Mouse (Mus musculus) embryonic facial prominence, embryonic 11.5 days (tissue): Measurements from ENCODE around the gene Ptpn13. TPM values are rescaled to one million over a fixed set of nuclear protein-coding genes. Genes with fewer than 3 reads are reported as not detected.

ENCODE experiments used
- ATAC-seq: fragments of 200-750 bp; cut with Nextera tagmentation; replicated peaks from 2 replicates; pipeline ENCODE4 v1.8.0; 2017; ENCODE audit warnings: low read depth; ENCODE audit not compliant: insufficient number of reproducible peaks, low FRiP score, low TSS enrichment
- DNase-seq: peaks from one replicate; pipeline ENCODE4 v3.0.0-alpha.2; 2015; ENCODE audit warnings: low spot score
- H3K27ac ChIP-seq: fragments of 300-500 bp; sonication (generic); replicated peaks from 2 replicates; pipeline ENCODE4 v1.5.1; 2014; ENCODE audit warnings: mild to moderate bottlenecking, low read depth, low read length, control low read depth
- H3K27me3 ChIP-seq: fragments of 300-500 bp; sonication (generic); 2 replicates; pipeline ENCODE4 v1.6.1; 2014; ENCODE audit warnings: mild to moderate bottlenecking, low read length, moderate library complexity, mixed read lengths; ENCODE audit not compliant: control insufficient read depth, insufficient read depth
- H3K36me3 ChIP-seq: fragments of 300-500 bp; sonication (generic); replicated peaks from 2 replicates; pipeline ENCODE4 v1.6.1; 2014; ENCODE audit warnings: low read depth, mild to moderate bottlenecking, low read length, moderate library complexity, mixed read lengths; ENCODE audit not compliant: control insufficient read depth, insufficient read depth
- H3K4me1 ChIP-seq: fragments of 300-500 bp; sonication (generic); 2 replicates; pipeline ENCODE4 v1.6.1; 2014; ENCODE audit warnings: low read length, mixed read lengths; ENCODE audit not compliant: control insufficient read depth, insufficient read depth
- H3K4me2 ChIP-seq: fragments of 300-500 bp; sonication (generic); 2 replicates; pipeline ENCODE4 v1.6.1; 2014; ENCODE audit warnings: low read depth, mild to moderate bottlenecking, control low read depth, low read length, moderate library complexity
- H3K4me3 ChIP-seq: fragments of 300-500 bp; sonication (generic); 2 replicates; pipeline ENCODE4 v1.5.1; 2014; ENCODE audit warnings: low read depth, low read length, control low read depth
- H3K9ac ChIP-seq: fragments of 300-500 bp; sonication (generic); replicated peaks from 2 replicates; pipeline ENCODE4 v1.6.1; 2014; ENCODE audit warnings: mild to moderate bottlenecking, control low read depth, low read length
- H3K9me3 ChIP-seq: fragments of 300-500 bp; sonication (generic); replicated peaks from 2 replicates; pipeline ENCODE4 v1.6.1; 2016; ENCODE audit warnings: mild to moderate bottlenecking, low read length, inconsistent platforms, mixed read lengths; ENCODE audit not compliant: control insufficient read depth
- WGBS: fragments of 180-500 bp; shearing (Covaris S2); extraction: QIAGEN DNeasy Blood & Tissue Kit; methylation state at CpG from one replicate; pipeline ENCODE4 v1.1.7; 2014; 5-methylcytosine and 5-hydroxymethylcytosine counted together
- polyA plus RNA-seq: library from polyadenylated mRNA; unstranded; fragments of >200 nt; fragmentation: Nextera tagmentation; extraction: Ambion mirVana; gene quantifications from 2 replicates; pipeline ENCODE4 v1.2.1, GENCODE M21; 2014

Gene Ptpn13
- polyA plus RNA-seq, result 14.5 and 15.3 TPM in 2 replicates

GRCm38 (mm10) chr5:103424678-103425319 lies at the start of gene Ptpn13:
Gene Ptpn13 (plus strand): TSS chr5:103425192.
- under 1% methylated on average over 44 of the region's 55 CpGs for WGBS
- no peaks in the 10 kb centered on the region for H3K4me1 ChIP-seq
- DNase-seq (peak; percentile 95), ATAC-seq (peak; percentile 98)
- H3K27me3 ChIP-seq, result no peaks in the 10 kb centered on the region
- peak within 1 kb of the TSS; percentile 80 for H3K4me3 ChIP-seq
- H3K4me2 ChIP-seq, result peak within 1 kb of the TSS; percentile 86
- H3K27ac ChIP-seq, result peak within 1 kb of the TSS; percentile 75
- H3K36me3 ChIP-seq, result no peaks in the 10 kb centered on the region
- H3K9ac ChIP-seq, result peak within 1 kb of the TSS; percentile 80
- H3K9me3 ChIP-seq, result no peaks in the 10 kb centered on the region

- ATAC-seq (no peak), DNase-seq (no peak)
- H3K4me1 ChIP-seq, result peaks cover 2% of the 10 kb centered on the region; the same call in 1 of the 2 replicates
- no peaks in the 10 kb centered on the region for H3K27me3 ChIP-seq
- H3K9me3 ChIP-seq, result no peaks in the 10 kb centered on the region
- WGBS, result 90% methylated on average over 9 of the region's 9 CpGs
- no peak overlapping the region for H3K9ac ChIP-seq
- no peak overlapping the region for H3K27ac ChIP-seq
- H3K4me2 ChIP-seq, result no peak overlapping the region
- no peak overlapping the region for H3K4me3 ChIP-seq
- no peaks in the 10 kb centered on the region for H3K36me3 ChIP-seq
Measured at GRCm38 (mm10) chr5:103375226-103375625, 49.8 kb upstream of the Ptpn13 start.

DNA sequence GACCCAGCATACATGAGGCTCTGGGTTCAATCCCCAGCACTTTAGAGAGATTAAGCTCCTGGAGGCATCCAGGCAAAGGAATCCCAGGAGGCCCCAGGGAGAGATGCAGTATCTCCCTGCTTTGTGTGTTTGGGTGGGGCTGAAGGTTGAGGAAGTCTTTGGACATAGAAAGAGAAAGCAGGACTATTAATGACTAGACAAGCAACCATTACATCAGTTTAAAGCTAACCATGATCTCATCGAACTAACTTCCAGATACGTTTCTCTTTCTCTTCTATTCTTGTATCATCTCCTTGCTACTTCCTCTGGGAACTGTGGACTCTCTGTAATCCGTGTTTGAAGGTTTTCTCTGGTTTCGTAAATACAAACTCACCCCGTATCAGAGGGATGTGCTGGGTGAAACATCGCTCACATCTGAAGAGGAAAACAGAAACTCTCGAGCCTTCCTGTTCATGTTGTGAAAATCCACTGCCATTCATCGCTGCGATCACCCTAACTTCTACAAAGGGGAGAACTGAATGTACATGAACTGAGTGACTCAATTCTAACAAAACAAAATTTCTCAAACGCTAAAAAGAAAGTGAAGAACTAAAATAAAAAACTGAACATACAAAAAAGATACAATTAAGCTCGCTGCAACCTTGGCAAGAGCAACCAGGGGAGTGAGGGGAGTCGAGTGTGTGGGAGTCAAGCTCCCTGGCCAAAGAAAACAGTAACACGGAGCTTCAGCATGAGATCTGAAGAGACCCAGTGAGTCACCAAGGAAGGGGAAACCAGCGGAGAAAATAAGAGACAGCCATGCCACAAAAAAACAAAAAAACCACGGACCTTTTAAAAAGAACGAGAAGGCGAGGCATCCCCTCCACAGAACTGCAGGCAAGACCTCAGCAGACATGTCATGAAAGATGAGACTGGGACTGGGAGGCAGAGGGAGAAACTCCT lies 48.4 kb upstream of the Ptpn13 start:
- no peak overlapping the region for H3K4me3 ChIP-seq
- H3K27ac ChIP-seq, result no peak overlapping the region
- no peaks in the 10 kb centered on the region for H3K27me3 ChIP-seq

DNA sequence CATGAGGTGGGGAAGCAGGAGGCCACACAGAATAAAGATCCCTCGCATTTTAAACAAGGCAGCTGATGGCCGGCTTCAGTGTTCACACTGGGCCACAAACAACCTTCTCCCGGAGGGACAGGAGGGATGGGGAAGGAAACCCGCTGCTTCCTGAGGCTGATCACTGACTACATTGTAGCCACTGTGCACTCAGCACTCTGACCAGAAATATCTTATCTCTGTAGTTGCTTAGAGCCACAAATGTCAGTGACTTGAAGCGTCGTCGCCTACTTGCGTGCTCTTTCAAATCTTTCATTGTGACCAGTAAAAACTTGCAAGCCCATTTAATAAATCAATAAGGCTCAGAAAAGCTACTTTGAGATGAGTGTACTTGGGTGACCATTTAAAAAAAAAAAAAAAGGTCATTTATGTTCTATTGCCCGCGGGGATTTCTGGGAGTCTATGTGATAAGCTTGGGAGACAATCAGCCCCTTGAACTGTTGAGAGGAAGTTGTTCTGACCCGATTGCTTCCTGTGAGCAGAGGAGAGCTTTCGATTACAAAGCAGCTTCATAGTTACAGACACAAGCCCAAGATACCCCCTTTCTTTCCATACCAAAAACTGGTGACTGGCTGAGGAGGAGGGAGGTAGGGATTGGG lies 47.4 kb upstream of the Ptpn13 start:
- ATAC-seq (no peak), DNase-seq (no peak)
- WGBS, result 31% methylated on average over 12 of the region's 12 CpGs
- Histone ChIP-seq H3K27me3 (no peaks in the 10 kb centered on the region), H3K36me3 (no peaks in the 10 kb centered on the region), H3K27ac (no peak overlapping the region; the same call in 1 of the 2 replicates), H3K9ac (no peak overlapping the region; the same call in 1 of the 2 replicates), H3K4me2 (no peak overlapping the region), H3K4me1 (peaks cover 2% of the 10 kb centered on the region; the same call in 1 of the 2 replicates), H3K9me3 (no peaks in the 10 kb centered on the region), H3K4me3 (no peak overlapping the region)

More for the DNA sequence above, 48.4 kb upstream of the Ptpn13 start:
- Histone ChIP-seq H3K9ac (no peak overlapping the region), H3K4me2 (no peak overlapping the region), H3K36me3 (no peaks in the 10 kb centered on the region), H3K9me3 (no peaks in the 10 kb centered on the region), H3K4me1 (peaks cover 2% of the 10 kb centered on the region; the same call in 1 of the 2 replicates)
- 57% methylated on average over 17 of the region's 17 CpGs for WGBS
- ATAC-seq (no peak), DNase-seq (no peak)

GRCm38 (mm10) chr5:103380785-103381527 lies 44.0 kb upstream of the Ptpn13 start:
- no peak overlapping the region for H3K4me3 ChIP-seq
- ATAC-seq (no peak), DNase-seq (no peak)
- no peak overlapping the region for H3K9ac ChIP-seq
- no peaks in the 10 kb centered on the region for H3K9me3 ChIP-seq
- no peaks in the 10 kb centered on the region for H3K36me3 ChIP-seq
- H3K4me1 ChIP-seq, result peaks cover 2% of the 10 kb centered on the region; the same call in 1 of the 2 replicates
- H3K4me2 ChIP-seq, result no peak overlapping the region
- 78% methylated on average over 11 of the region's 11 CpGs for WGBS
- no peak overlapping the region for H3K27ac ChIP-seq
- no peaks in the 10 kb centered on the region for H3K27me3 ChIP-seq

- H3K36me3 ChIP-seq, result no peaks in the 10 kb centered on the region
- H3K27me3 ChIP-seq, result no peaks in the 10 kb centered on the region
- no peak overlapping the region for H3K4me3 ChIP-seq
- no peaks in the 10 kb centered on the region for H3K4me1 ChIP-seq
- H3K27ac ChIP-seq, result no peak overlapping the region
- WGBS, result 93% methylated on average over 4 of the region's 4 CpGs
- H3K4me2 ChIP-seq, result no peak overlapping the region
- H3K9me3 ChIP-seq, result no peaks in the 10 kb centered on the region
- no peak overlapping the region for H3K9ac ChIP-seq
- DNase-seq (no peak), ATAC-seq (no peak)
Measured at GRCm38 (mm10) chr5:103382951-103383350, 42.0 kb upstream of the Ptpn13 start.

DNA sequence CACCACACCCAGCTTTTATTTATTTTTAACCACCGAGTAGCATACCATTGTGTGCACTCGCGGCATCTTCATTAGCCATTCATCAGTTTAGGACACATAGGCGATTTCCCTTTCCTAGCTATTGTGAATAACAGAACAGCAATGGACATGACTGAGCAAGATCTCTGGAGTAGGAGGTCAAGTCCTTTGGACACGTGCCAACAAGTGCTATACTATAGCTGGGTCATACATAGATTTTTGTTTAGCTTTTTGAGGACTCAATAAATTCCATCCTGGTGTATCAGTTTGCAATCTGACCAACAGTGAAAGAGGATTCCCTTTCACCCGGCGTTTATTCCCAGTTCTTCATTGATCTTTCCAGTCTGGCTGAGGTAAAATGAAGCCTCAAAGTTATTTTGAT lies 41.0 kb upstream of the Ptpn13 start:
- no peak overlapping the region for H3K27ac ChIP-seq
- ATAC-seq, result no peak
- no peaks in the 10 kb centered on the region for H3K4me1 ChIP-seq
- no peak for DNase-seq
- no peaks in the 10 kb centered on the region for H3K36me3 ChIP-seq
- H3K4me3 ChIP-seq, result no peak overlapping the region
- WGBS, result 83% methylated on average over 7 of the region's 7 CpGs
- H3K9me3 ChIP-seq, result no peaks in the 10 kb centered on the region
- H3K9ac ChIP-seq, result no peak overlapping the region
- no peak overlapping the region for H3K4me2 ChIP-seq
- H3K27me3 ChIP-seq, result no peaks in the 10 kb centered on the region
